Mouse (Mus musculus) forebrain, embryonic 15.5 days (tissue): Measurements from ENCODE around the gene Onecut1. TPM values are rescaled to one million over a fixed set of nuclear protein-coding genes. Genes with fewer than 3 reads are reported as not detected.

Source experiments
- ATAC-seq: fragments of 200-750 bp; cut with Nextera tagmentation; replicated peaks from 2 replicates; pipeline ENCODE4 v1.8.0; 2017; ENCODE audit warnings: mild to moderate bottlenecking, moderate TSS enrichment, moderate library complexity
- H3K27ac ChIP-seq: fragments of 300-500 bp; sonication (generic); replicated peaks from 2 replicates; pipeline ENCODE4 v1.5.1; 2015; ENCODE audit warnings: mild to moderate bottlenecking, inconsistent platforms
- H3K27me3 ChIP-seq: fragments of 300-500 bp; sonication (generic); 2 replicates; pipeline ENCODE4 v1.6.1; 2015; ENCODE audit warnings: inconsistent platforms
- H3K36me3 ChIP-seq: fragments of 300-500 bp; sonication (generic); 2 replicates; pipeline ENCODE4 v1.6.1; 2015; ENCODE audit warnings: mild to moderate bottlenecking, inconsistent platforms
- H3K4me1 ChIP-seq: fragments of 300-500 bp; sonication (generic); 2 replicates; pipeline ENCODE4 v1.6.1; 2015; ENCODE audit warnings: inconsistent platforms
- H3K4me2 ChIP-seq: fragments of 300-500 bp; sonication (generic); replicated peaks from 2 replicates; pipeline ENCODE4 v1.6.1; 2015; ENCODE audit warnings: mild to moderate bottlenecking, inconsistent platforms
- H3K4me3 ChIP-seq: fragments of 300-500 bp; sonication (generic); 2 replicates; pipeline ENCODE4 v1.5.1; 2015; ENCODE audit warnings: mild to moderate bottlenecking, inconsistent platforms
- H3K9ac ChIP-seq: fragments of 300-500 bp; sonication (generic); replicated peaks from 2 replicates; pipeline ENCODE4 v1.6.1; 2015; ENCODE audit warnings: mild to moderate bottlenecking, inconsistent platforms
- H3K9me3 ChIP-seq: fragments of 300-500 bp; sonication (generic); 2 replicates; pipeline ENCODE4 v1.6.1; 2016; ENCODE audit warnings: inconsistent platforms
- WGBS: fragments of 180-500 bp; shearing (Covaris S2); methylation state at CpG from one replicate; pipeline ENCODE4 v1.1.7; 2015; ENCODE audit warnings: mixed read lengths; 5-methylcytosine and 5-hydroxymethylcytosine counted together
- polyA plus RNA-seq: library from polyadenylated mRNA; unstranded; fragments of >200 nt; fragmentation: Nextera tagmentation; extraction: Ambion mirVana; gene quantifications from 2 replicates; pipeline ENCODE4 v1.2.1, GENCODE M21; 2015

Onecut1 gene
- polyA plus RNA-seq, 1 experiment from 2014 or later: 1.3 TPM

DNA sequence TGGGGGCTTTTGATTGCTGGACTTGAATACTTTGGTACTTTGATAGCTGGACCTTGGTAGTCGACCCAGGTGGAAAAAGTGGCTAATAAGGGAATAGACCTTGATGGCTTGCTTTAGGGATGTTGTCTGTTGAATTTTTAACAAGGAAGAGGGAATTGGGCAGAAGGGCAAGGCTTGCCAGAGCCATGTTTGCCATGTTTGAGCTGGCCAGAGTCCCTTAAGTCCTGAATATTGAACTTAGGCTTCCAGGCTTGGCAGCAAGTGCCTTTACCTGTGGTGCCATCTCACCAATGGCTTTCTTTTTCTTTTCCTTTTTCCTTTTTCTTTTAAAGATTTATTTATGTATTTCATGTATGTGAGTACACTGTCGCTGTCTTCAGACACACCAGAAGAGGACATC, 38.4 kb downstream of the Onecut1 start:
- Histone ChIP-seq H3K27ac (no peak overlapping the region), H3K9me3 (no peaks in the 10 kb centered on the region), H3K27me3 (no peaks in the 10 kb centered on the region), H3K4me3 (no peak overlapping the region), H3K4me1 (no peaks in the 10 kb centered on the region), H3K9ac (no peak overlapping the region), H3K36me3 (no peaks in the 10 kb centered on the region), H3K4me2 (no peak overlapping the region)
- 77% methylated on average over 2 of the region's 2 CpGs for WGBS
- ATAC-seq: no peak

DNA sequence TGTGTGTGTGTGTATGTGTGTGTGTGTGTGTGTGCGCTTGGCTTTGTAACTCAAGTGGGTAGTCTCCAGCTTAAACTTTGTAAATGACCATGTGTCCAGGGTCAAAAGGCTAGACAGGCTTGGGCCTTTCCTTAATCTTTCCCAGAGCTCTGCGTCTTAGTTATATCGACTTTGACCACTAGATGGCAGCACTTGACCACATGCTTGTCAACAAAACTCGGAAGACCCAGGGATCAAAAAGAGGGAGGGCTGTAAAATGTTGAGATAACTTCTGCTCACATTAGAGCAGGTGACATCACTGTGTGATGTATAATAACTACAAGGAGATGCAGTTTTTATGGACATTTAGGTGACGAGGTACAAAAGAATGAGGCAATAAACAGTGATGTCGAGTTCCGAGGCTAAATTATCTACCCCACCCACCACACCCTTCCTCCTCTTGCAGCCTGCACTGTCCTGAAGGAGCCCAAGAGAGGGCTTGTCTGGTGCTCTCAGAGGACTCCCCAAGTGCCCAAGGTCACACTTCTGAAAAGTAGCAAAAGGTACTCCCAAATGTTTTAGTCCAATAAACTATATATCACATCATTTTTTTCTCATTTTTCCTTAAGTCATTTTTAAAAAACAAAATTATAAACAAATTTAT, 43.3 kb downstream of the Onecut1 start:
- peak; percentile 75 for ATAC-seq
- Histone ChIP-seq H3K27me3 (no peaks in the 10 kb centered on the region), H3K4me1 (no peaks in the 10 kb centered on the region), H3K4me3 (no peak overlapping the region), H3K36me3 (no peaks in the 10 kb centered on the region), H3K9me3 (no peaks in the 10 kb centered on the region), H3K9ac (no peak overlapping the region), H3K4me2 (no peak overlapping the region), H3K27ac (no peak overlapping the region)
- 21% methylated on average over 7 of the region's 7 CpGs for WGBS

DNA sequence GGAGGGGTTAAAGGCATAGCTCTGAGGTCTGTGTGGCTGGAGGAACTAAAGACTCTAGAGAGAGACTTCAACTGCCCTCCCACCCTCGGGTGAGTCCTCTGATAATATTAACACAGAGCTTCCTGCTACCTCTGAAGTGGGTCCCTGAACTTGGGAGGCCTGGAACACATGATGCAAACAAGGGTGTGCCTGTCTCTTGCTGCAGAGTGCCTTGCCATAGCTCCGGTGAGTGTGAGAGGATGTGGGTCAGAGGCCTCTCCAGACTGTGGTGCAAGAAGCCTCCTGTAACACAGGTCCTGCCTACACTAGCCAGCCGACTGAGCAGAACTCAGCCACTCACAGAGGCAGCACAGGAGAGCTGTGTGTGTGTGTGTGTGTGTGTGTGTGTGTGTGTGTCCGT, 45.2 kb downstream of the Onecut1 start:
- Histone ChIP-seq H3K27me3 (no peaks in the 10 kb centered on the region), H3K9ac (no peak overlapping the region), H3K4me3 (no peak overlapping the region), H3K27ac (no peak overlapping the region), H3K4me1 (peaks cover 3% of the 10 kb centered on the region; the same call in 1 of the 2 replicates), H3K4me2 (no peak overlapping the region), H3K9me3 (no peaks in the 10 kb centered on the region), H3K36me3 (no peaks in the 10 kb centered on the region)
- no peak for ATAC-seq
- 56% methylated on average over 4 of the region's 4 CpGs for WGBS

DNA sequence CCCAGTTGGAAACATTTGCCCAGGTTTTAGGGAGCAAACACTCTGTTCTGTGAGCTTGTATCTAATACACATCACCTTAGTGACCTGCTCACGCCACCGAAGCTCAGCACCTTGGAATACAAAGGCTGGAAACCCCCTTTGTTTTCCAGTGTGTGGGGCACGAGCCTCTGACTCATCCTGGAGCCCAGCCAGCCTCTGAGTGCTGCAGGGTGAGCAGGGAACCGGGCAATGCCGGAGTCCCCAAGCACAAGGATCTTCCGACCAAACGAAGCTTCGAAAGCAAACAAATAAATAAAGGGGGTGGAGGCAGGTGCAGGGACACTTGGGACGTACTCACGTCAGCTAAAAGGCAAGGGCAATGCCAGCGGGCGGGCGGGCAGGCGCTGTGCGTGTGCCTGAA, 47.5 kb downstream of the Onecut1 start:
- Histone ChIP-seq H3K4me1 (peaks cover 13% of the 10 kb centered on the region), H3K9ac (no peak overlapping the region), H3K4me2 (no peak overlapping the region), H3K27ac (no peak overlapping the region), H3K36me3 (no peaks in the 10 kb centered on the region), H3K4me3 (no peak overlapping the region), H3K9me3 (no peaks in the 10 kb centered on the region), H3K27me3 (no peaks in the 10 kb centered on the region)
- WGBS: 44% methylated on average over 15 of the region's 15 CpGs
- no peak for ATAC-seq

DNA sequence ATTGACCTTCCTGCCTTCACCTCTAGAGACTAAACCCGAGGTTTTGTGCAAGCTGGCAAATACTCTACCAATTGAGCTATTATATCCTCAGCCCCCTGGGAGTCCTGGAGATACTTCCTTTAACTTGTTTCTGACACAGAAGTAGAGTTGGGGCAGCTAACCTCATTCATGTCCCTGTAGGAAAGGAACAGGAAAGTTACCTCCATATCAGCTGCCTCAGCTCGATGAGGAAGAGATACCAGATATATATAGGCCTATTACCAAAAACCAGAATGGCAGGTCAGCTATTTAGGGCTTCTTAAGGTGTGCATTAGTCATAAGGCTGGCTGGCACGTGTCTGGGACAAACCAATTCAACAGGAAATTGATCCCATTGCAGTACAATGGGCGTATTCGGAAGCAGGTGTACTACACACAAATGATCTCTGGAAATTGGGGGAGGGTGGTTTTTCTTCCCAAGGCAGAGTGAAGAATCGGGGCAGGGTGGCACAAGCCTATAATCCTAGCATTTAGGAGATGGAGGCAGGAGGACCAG, 48.6 kb downstream of the Onecut1 start:
- Histone ChIP-seq H3K4me2 (no peak overlapping the region), H3K4me1 (peaks cover 13% of the 10 kb centered on the region), H3K27ac (no peak overlapping the region), H3K9me3 (no peaks in the 10 kb centered on the region), H3K9ac (no peak overlapping the region), H3K4me3 (no peak overlapping the region), H3K27me3 (no peaks in the 10 kb centered on the region), H3K36me3 (no peaks in the 10 kb centered on the region)
- ATAC-seq: no peak
- WGBS: 81% methylated on average over 6 of the region's 6 CpGs

DNA sequence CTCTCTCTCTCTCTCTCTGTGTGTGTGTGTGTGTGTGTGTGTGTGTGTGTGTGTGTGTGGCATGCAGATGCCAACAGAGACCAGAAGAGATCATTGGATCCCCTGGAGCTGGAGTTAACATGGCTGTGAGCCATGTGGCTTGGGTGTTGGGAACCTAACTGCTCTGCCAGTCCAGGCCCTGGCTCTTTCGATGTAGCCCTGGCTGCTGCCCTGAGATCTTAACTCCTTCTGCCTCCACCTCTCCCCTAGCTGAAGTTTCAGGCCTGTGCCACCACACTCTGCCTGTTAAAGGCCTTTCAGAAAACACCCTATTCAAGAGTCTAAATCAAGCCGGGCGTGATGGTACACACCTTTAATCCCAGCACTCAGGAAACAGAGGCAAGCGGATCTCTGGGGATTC, 49.7 kb downstream of the Onecut1 start:
- Histone ChIP-seq H3K4me2 (no peak overlapping the region), H3K4me1 (peaks cover 13% of the 10 kb centered on the region), H3K27me3 (no peaks in the 10 kb centered on the region), H3K4me3 (no peak overlapping the region), H3K9ac (no peak overlapping the region), H3K36me3 (no peaks in the 10 kb centered on the region), H3K9me3 (no peaks in the 10 kb centered on the region), H3K27ac (no peak overlapping the region)
- ATAC-seq: no peak
- 63% methylated on average over 4 of the region's 4 CpGs for WGBS

DNA sequence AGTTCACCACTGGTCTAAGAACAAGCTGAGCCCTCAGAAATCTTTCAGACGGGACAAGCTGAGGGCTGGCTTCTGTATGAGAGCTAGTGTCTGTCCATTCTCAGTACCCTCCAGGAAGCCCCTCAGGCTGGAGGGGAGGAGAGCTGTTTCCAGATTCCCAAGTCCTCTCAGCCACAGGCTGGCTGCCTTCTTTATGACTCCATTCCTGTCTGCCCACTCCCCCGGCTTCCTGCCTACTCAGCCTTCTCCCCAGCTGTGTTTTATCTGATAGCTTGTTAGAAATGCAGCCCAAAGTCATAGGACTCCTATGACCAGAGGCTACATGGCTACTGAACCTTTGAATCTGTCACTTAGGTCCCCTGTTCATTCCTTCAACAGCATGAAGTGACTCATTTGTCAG, 50.2 kb downstream of the Onecut1 start:
- ATAC-seq: no peak
- H3K9ac ChIP-seq: no peak overlapping the region
- H3K4me3 ChIP-seq: no peak overlapping the region
- no peak overlapping the region for H3K4me2 ChIP-seq
- no peaks in the 10 kb centered on the region for H3K27me3 ChIP-seq
- H3K27ac ChIP-seq: no peak overlapping the region
- WGBS: 56% methylated on average over 2 of the region's 2 CpGs
- no peaks in the 10 kb centered on the region for H3K36me3 ChIP-seq
- H3K4me1 ChIP-seq: peaks cover 13% of the 10 kb centered on the region
- 0 out of 2 replicates have a peak, but pooled peaks cover under 1% of the 10 kb centered on the region for H3K9me3 ChIP-seq

DNA sequence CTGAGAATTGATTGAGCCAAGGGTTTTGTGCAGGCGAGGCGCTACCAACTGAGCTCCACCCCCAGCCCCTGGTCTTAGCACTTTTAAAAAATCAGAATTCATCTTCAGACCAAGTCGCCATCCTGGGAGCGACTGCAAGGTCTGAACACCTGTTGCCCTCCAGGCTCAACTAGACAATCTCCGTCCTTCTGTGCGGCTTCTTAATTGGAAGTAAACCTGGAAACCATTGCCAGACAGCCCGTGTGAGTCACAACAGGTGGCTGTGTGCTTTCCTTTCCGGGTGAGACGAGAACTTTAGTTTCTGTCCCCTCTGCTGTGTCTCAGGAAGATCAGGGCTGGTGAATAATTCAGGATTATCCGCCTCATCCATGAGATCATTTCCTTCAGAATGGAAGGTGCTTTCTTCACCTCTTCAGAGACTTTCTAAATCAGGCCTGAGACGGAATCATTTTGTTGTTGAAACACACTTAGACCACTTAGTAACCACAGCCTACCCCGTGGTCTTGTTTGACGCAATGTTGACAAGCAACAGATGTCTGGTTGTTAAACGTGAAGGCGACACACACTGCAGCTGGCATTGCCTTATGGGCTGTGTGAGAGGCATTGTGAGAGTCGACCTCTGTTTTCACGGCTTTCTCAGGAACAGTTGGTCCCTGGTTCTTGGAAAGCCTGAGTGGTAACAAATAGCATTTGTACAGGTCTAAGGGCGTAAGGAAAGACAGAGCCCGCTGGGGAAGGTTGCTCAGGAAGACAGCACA, 51.1 kb downstream of the Onecut1 start:
- Histone ChIP-seq H3K36me3 (no peaks in the 10 kb centered on the region), H3K27me3 (no peaks in the 10 kb centered on the region), H3K9ac (no peak overlapping the region), H3K4me2 (no peak overlapping the region), H3K4me1 (peaks cover 13% of the 10 kb centered on the region), H3K4me3 (no peak overlapping the region), H3K9me3 (0 out of 2 replicates have a peak, but pooled peaks cover 8% of the 10 kb centered on the region), H3K27ac (no peak overlapping the region)
- peak; percentile 88 for ATAC-seq
- WGBS: 41% methylated on average over 19 of the region's 19 CpGs

DNA sequence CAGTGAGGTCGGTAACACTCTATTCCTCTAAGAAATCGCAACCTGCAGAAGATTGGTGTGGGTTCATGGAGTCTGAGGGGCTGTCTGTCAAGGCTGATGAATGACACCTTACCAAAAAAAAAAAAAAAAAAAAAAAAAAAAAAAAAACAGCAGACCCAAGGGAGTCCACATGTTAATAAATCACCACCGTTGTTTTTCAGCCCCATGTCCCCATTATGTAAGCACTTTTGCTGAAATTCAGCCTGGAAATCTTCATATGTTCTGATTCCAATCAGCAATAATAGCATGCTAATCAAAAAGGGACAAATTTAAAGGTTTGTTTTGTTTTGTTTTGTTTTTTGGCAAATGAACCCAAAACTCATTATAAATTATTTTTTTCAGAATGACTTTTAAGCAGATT, 53.9 kb downstream of the Onecut1 start:
- H3K4me3 ChIP-seq: no peak overlapping the region
- H3K9me3 ChIP-seq: 0 out of 2 replicates have a peak, but pooled peaks cover 8% of the 10 kb centered on the region
- no peak overlapping the region for H3K4me2 ChIP-seq
- H3K36me3 ChIP-seq: no peaks in the 10 kb centered on the region
- ATAC-seq: no peak
- H3K27me3 ChIP-seq: no peaks in the 10 kb centered on the region
- no peak overlapping the region for H3K27ac ChIP-seq
- H3K4me1 ChIP-seq: peaks cover 13% of the 10 kb centered on the region
- 85% methylated on average over 3 of the region's 3 CpGs for WGBS
- H3K9ac ChIP-seq: no peak overlapping the region

DNA sequence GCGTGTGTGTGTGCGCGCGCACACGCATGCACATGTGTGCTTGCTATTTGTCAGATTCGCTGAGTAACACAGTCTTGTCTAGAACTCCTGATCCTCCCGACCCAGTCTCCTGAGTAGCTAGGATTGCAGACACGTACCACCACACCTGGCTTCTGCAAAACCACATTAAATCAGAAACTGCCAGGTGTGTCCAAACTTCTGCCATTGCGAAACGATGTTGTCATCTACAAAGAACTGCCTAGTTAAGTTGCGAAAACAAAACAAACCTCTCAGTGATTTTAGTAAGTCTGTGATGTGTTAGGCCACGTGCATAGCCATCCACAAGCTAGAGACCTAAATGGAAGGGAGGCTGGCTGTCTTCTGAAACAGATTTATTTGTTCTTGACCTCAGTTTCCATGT, 58.7 kb downstream of the Onecut1 start:
- H3K36me3 ChIP-seq: no peaks in the 10 kb centered on the region
- no peak overlapping the region for H3K27ac ChIP-seq
- H3K4me2 ChIP-seq: no peak overlapping the region
- H3K4me3 ChIP-seq: no peak overlapping the region
- H3K4me1 ChIP-seq: peaks cover 10% of the 10 kb centered on the region
- ATAC-seq: no peak
- no peak overlapping the region for H3K9ac ChIP-seq
- 95% methylated on average over 12 of the region's 12 CpGs for whole genome bisulfite sequencing
- H3K27me3 ChIP-seq: no peaks in the 10 kb centered on the region
- 0 out of 2 replicates have a peak, but pooled peaks cover 8% of the 10 kb centered on the region for H3K9me3 ChIP-seq

DNA sequence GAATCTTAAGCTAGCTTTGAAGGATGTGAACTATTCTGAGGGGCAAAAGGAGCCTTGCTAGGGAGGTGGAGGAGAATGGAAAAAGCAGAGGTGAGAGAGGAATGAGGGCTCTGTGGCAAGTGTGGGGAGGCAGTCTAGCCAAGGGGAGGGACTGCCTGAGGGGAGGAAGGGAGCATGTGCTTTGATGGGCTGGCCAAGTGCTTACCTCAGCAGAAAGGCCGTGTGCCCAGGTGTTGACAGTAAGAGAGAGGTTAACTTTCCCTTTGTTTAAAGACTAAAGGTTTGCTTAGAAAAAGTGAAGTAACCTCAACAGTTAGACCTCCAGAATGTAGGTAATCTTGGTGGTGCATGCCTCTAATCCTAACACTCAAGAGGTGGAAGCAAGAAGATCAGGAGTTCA, 59.7 kb downstream of the Onecut1 start:
- Histone ChIP-seq H3K9ac (no peak overlapping the region), H3K27ac (no peak overlapping the region), H3K36me3 (no peaks in the 10 kb centered on the region), H3K9me3 (0 out of 2 replicates have a peak, but pooled peaks cover 8% of the 10 kb centered on the region), H3K4me1 (peaks cover 14% of the 10 kb centered on the region), H3K27me3 (no peaks in the 10 kb centered on the region), H3K4me3 (no peak overlapping the region), H3K4me2 (no peak overlapping the region)
- ATAC-seq: no peak
- WGBS: 47% methylated on average over 1 of the region's 1 CpGs

DNA sequence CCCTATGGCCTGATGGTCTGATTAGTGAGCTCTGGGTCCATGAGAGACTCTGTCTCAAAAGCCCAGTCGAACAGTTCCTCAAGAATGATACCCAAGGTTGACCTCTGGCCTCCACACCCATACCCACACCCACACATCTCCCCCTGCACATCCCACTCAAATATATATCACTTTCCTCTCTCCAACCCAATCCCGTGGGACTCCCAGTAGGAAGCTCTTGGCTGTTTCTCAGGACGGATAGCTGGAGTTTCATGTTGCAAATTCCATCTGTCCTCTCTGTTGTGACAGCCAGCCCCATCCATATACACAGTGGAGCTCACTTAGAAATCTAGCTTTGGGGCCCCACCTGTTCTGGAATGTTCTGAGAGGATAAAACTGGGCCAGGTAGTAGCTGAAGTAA, 61.2 kb downstream of the Onecut1 start:
- no peaks in the 10 kb centered on the region for H3K36me3 ChIP-seq
- no peaks in the 10 kb centered on the region for H3K9me3 ChIP-seq
- H3K4me1 ChIP-seq: peaks cover 14% of the 10 kb centered on the region
- no peak overlapping the region for H3K9ac ChIP-seq
- no peaks in the 10 kb centered on the region for H3K27me3 ChIP-seq
- no peak overlapping the region for H3K27ac ChIP-seq
- no peak for ATAC-seq
- no peak overlapping the region for H3K4me3 ChIP-seq
- H3K4me2 ChIP-seq: no peak overlapping the region
- WGBS: 78% methylated on average over 3 of the region's 3 CpGs
